Mouse (Mus musculus) CH12.LX (cell line): Measurements from ENCODE around the gene Cpne5. TPM values are rescaled to one million over a fixed set of nuclear protein-coding genes. Genes with fewer than 3 reads are reported as not detected.

Source experiments
- DNase-seq: peaks from one replicate; pipeline ENCODE4 v3.0.0-alpha.2; 2013; ENCODE audit errors: extremely low read depth
- H3K27ac ChIP-seq: 2 replicates; pipeline ENCODE4 v1.5.1; 2012; ENCODE audit warnings: low read depth, mild to moderate bottlenecking, control low read depth, moderate library complexity; ENCODE audit not compliant: insufficient read depth
- H3K27me3 ChIP-seq: replicated peaks from 2 replicates; pipeline ENCODE3; 2012; ENCODE audit warnings: inconsistent platforms
- H3K36me3 ChIP-seq, 2 experiments: replicated peaks in 1 of 2; 2 replicates each; pipeline versions ENCODE3 to v1.6.1; 2012; ENCODE audit warnings: inconsistent platforms in 1 of 2, low read length in 1 of 2, mild to moderate bottlenecking in 1 of 2, mixed read lengths in 1 of 2, moderate library complexity in 1 of 2; ENCODE audit not compliant: control insufficient read depth in 1 of 2, insufficient read depth in 1 of 2
- H3K4me1 ChIP-seq, 2 experiments: 2 replicates each; pipeline ENCODE4 v1.6.1; 2012; ENCODE audit warnings: inconsistent platforms in 1 of 2, moderate library complexity in 1 of 2; ENCODE audit not compliant: insufficient read depth in 2 of 2, control insufficient read depth in 1 of 2
- H3K4me2 ChIP-seq: 2 replicates; pipeline ENCODE4 v1.6.1; 2012; ENCODE audit warnings: low read depth, mild to moderate bottlenecking, control low read depth; ENCODE audit not compliant: poor library complexity, insufficient read depth, severe bottlenecking
- H3K4me3 ChIP-seq, 3 experiments: fragments of 150-350 bp in 1 of 3; sonication (generic) in 1 of 3; replicated peaks in 1 of 3; 2 replicates each; pipeline versions ENCODE3 to v1.5.1; 2011 to 2012; ENCODE audit warnings: low read depth in 2 of 3, low read length in 2 of 3, mild to moderate bottlenecking in 2 of 3, moderate library complexity in 2 of 3, control low read depth in 1 of 3, improper control_type of control experiment in 1 of 3, inconsistent platforms in 1 of 3, mixed read lengths in 1 of 3; ENCODE audit not compliant: poor library complexity in 1 of 3
- H3K79me2 ChIP-seq: replicated peaks from 2 replicates; pipeline ENCODE4 v1.6.1; 2012; ENCODE audit warnings: mild to moderate bottlenecking, moderate library complexity; ENCODE audit not compliant: control insufficient read depth, poor library complexity, insufficient read depth, severe bottlenecking; ENCODE audit errors: extremely low read depth
- H3K9ac ChIP-seq: 2 replicates; pipeline ENCODE4 v1.6.1; 2012; ENCODE audit warnings: low read depth, mild to moderate bottlenecking, control low read depth, moderate library complexity; ENCODE audit not compliant: insufficient read depth
- H3K9me3 ChIP-seq: replicated peaks from 2 replicates; pipeline ENCODE3; 2012; ENCODE audit warnings: low read length, inconsistent platforms, mixed read lengths
- CHD2 ChIP-seq: IDR thresholded peaks from 2 replicates; pipeline ENCODE4 v1.6.1; 2011; ENCODE audit warnings: low read length, improper control_type of control experiment
- E2F4 ChIP-seq: IDR thresholded peaks from 2 replicates; pipeline ENCODE4 v1.6.1; 2011; ENCODE audit warnings: low read depth, low read length, improper control_type of control experiment; ENCODE audit not compliant: insufficient replicate concordance
- ELF1 ChIP-seq: IDR thresholded peaks from 2 replicates; pipeline ENCODE4 v1.6.1; 2014; ENCODE audit warnings: low read depth, mild to moderate bottlenecking, inconsistent platforms, low read length, improper control_type of control experiment
- ETS1 ChIP-seq: conservative IDR thresholded peaks from 2 replicates; pipeline ENCODE4 v1.6.1; 2012; ENCODE audit warnings: low read depth, mild to moderate bottlenecking, inconsistent platforms, low read length, improper control_type of control experiment, moderate library complexity
- MAFK ChIP-seq: IDR thresholded peaks from 2 replicates; pipeline ENCODE4 v1.6.1; 2011; ENCODE audit warnings: low read length, improper control_type of control experiment; ENCODE audit not compliant: insufficient replicate concordance
- MEF2A ChIP-seq: IDR thresholded peaks from 2 replicates; pipeline ENCODE4 v1.6.1; 2014; ENCODE audit warnings: low read depth, mild to moderate bottlenecking, inconsistent platforms, low read length, improper control_type of control experiment, borderline replicate concordance
- MXI1 ChIP-seq: IDR thresholded peaks from 2 replicates; pipeline ENCODE4 v1.6.1; 2011; ENCODE audit warnings: mild to moderate bottlenecking, low read depth, low read length, improper control_type of control experiment
- NELFE ChIP-seq: IDR thresholded peaks from 2 replicates; pipeline ENCODE4 v1.6.1; 2011; ENCODE audit warnings: low read depth, low read length, improper control_type of control experiment
- PAX5 ChIP-seq: IDR thresholded peaks from 2 replicates; pipeline ENCODE4 v1.6.1; 2012; ENCODE audit warnings: low read length, inconsistent platforms, mixed read lengths
- POLR2AphosphoS2 ChIP-seq: IDR thresholded peaks from 2 replicates; pipeline ENCODE4 v1.6.1; 2011; ENCODE audit warnings: low read depth, low read length, improper control_type of control experiment
- RCOR1 ChIP-seq: conservative IDR thresholded peaks from 2 replicates; pipeline ENCODE4 v1.6.1; 2012; ENCODE audit warnings: low read depth, mild to moderate bottlenecking, inconsistent platforms, low read length, improper control_type of control experiment
- SIN3A ChIP-seq: IDR thresholded peaks from 2 replicates; pipeline ENCODE4 v1.6.1; 2012; ENCODE audit warnings: low read length, improper control_type of control experiment, inconsistent platforms
- USF1 ChIP-seq: IDR thresholded peaks from 2 replicates; pipeline ENCODE4 v1.6.1; 2014; ENCODE audit warnings: low read depth, mild to moderate bottlenecking, inconsistent platforms, low read length, improper control_type of control experiment
- ZKSCAN1 ChIP-seq: IDR thresholded peaks from 2 replicates; pipeline ENCODE4 v1.6.1; 2012; ENCODE audit warnings: low read depth, inconsistent platforms, low read length, improper control_type of control experiment, borderline replicate concordance
- dilution Hi-C: fragments of 300-500 bp; cut with MboI; formaldehyde crosslinking; loops from 2 replicates; pipeline ENCODE4 v1.14.3; 2020; ENCODE audit warnings: low sequenced_read_pairs; ENCODE audit not compliant: extremely low pct_unique_long_range_greater_than_20kb, extremely low pct_ligation_motif_present
- in situ Hi-C: fragments of 300-500 bp; cut with MboI; formaldehyde crosslinking; loops from 3 replicates; pipeline ENCODE4 v1.14.3; 2019; ENCODE audit warnings: low sequenced_read_pairs, low pct_ligation_motif_present, low pct_unique_long_range_greater_than_20kb, mixed read lengths
- polyA plus RNA-seq: library from polyadenylated mRNA; unstranded; fragments of >175 nt; gene quantifications from 2 replicates; pipeline ENCODE4 v1.2.1, GENCODE M21; 2012; ENCODE audit warnings: low read depth; ENCODE audit not compliant: insufficient read length
- total RNA-seq, 2 experiments: library from RNA; depleted of rRNA; stranded (reverse); fragments of 300-350 nt in 1 of 2; fragments of >200 nt in 1 of 2; gene quantifications; 2 replicates each; pipeline ENCODE4 v1.2.3; 2012 to 2014

Cpne5 gene
- total and polyA plus RNA-seq, 3 experiments: 0.68 to 1.9 (median 1.3) TPM

GRCm38 (mm10) chr17:29218017-29218416, 19.9 kb downstream of the Cpne5 start:
- in situ Hi-C loops: no loop called here
- Histone ChIP-seq H3K9ac (no peak overlapping the region), H3K79me2 (no peaks in the 10 kb centered on the region), H3K9me3 (no peaks in the 10 kb centered on the region), H3K4me1 (peaks cover 3 to 35% of the 10 kb centered on the region in 2 experiments; a peak in 2 of 4 replicates), H3K4me2 (no peak overlapping the region), H3K27me3 (peaks cover 10% of the 10 kb centered on the region), H3K27ac (no peak overlapping the region), H3K4me3 (no peak overlapping the region), H3K36me3 (no peaks in the 10 kb centered on the region)
- dilution Hi-C loops: no loop called here
- no peak for DNase-seq
- TF ChIP-seq ETS1 (no peak), CHD2 (no peak)

- Histone ChIP-seq H3K4me3 (no peak overlapping the region), H3K4me2 (no peak overlapping the region)
- in situ Hi-C loops: no loop called here
- no peak for DNase-seq
- TF ChIP-seq E2F4 (no peak), RCOR1 (no peak), MAFK (no peak), NELFE (no peak), ELF1 (no peak), PAX5 (no peak)
- TF ChIP-seq, all 38 proteins: peak for 0
- Histone ChIP-seq H3K9ac (no peak overlapping the region), H3K4me1 (peaks cover 3 to 38% of the 10 kb centered on the region in 2 experiments; a peak in 2 of 4 replicates), H3K27ac (no peak overlapping the region), H3K27me3 (peaks cover 5% of the 10 kb centered on the region), H3K36me3 (no peaks in the 10 kb centered on the region), H3K9me3 (no peaks in the 10 kb centered on the region), H3K79me2 (no peaks in the 10 kb centered on the region)
- dilution Hi-C loops: no loop called here
These were observed 21.9 kb downstream of the Cpne5 start for GRCm38 (mm10) chr17:29216078-29216477.

GRCm38 (mm10) chr17:29214655-29215054, 23.3 kb downstream of the Cpne5 start:
- no peak overlapping the region for H3K4me2 ChIP-seq
- in situ Hi-C loops: no loop called here
- peaks cover 3 to 38% of the 10 kb centered on the region in 2 experiments; a peak in 2 of 4 replicates for H3K4me1 ChIP-seq
- no peak overlapping the region for H3K9ac ChIP-seq
- dilution Hi-C loops: no loop called here
- no peak for DNase-seq
- H3K79me2 ChIP-seq: no peaks in the 10 kb centered on the region
- H3K36me3 ChIP-seq: no peaks in the 10 kb centered on the region
- H3K27me3 ChIP-seq: peaks cover 5% of the 10 kb centered on the region
- H3K9me3 ChIP-seq: no peaks in the 10 kb centered on the region
- no peak overlapping the region for H3K27ac ChIP-seq
- no peak overlapping the region for H3K4me3 ChIP-seq
- TF ChIP-seq MXI1 (no peak), POLR2AphosphoS2 (no peak), CHD2 (no peak), ZKSCAN1 (no peak), USF1 (no peak), MEF2A (no peak), E2F4 (no peak), SIN3A (no peak)
